Mouse (Mus musculus): ENCODE results near the gene Olfr464.
"Not testable (repeated sequence)": the region's sequence is repeated elsewhere in the genome, so short reads cannot be mapped to it uniquely, and the experiment has no call there.

- not testable (repeated sequence) for TF ChIP-seq CTCF (conservative IDR thresholded peaks at IDR 0.05; ENCODE audit: low read length); POU5F1 (IDR thresholded peaks at IDR 0.05; ENCODE audit: borderline replicate concordance, low read length)
Observed at GRCm38 (mm10) chr11:87866891-87867290, 53.9 kb downstream of the Olfr464 start.
